Mouse (Mus musculus): ENCODE results near the gene Naa80. TPM values are rescaled to one million over a fixed set of nuclear protein-coding genes. Genes with fewer than 3 reads are reported as not detected.
A peak's percentile ranks its signal among the peaks of the same experiment; 100 is the strongest.
"Not testable (repeated sequence)": the region's sequence is repeated elsewhere in the genome, so short reads cannot be mapped to it uniquely, and the experiment has no call there.

Gene Naa80
- total RNA-seq, 2 experiments from 2014 or later: 6.9 to 7.2 TPM

GRCm38 (mm10) chr9:107571534-107572326, 7.0 kb upstream of the Naa80 start:
- ATAC-seq (ENCODE audit: poor library complexity, severe bottlenecking): no peak

- no peak for ATAC-seq (ENCODE audit: poor library complexity, severe bottlenecking)
Measured at GRCm38 (mm10) chr9:107572327-107572662, 6.4 kb upstream of the Naa80 start.

GRCm38 (mm10) chr9:107573774-107574173, 4.9 kb upstream of the Naa80 start:
- ATAC-seq (ENCODE audit: poor library complexity, severe bottlenecking): not testable (repeated sequence)

- no peak for ATAC-seq (ENCODE audit: poor library complexity, severe bottlenecking)
Measured at GRCm38 (mm10) chr9:107575579-107576356, 2.9 kb upstream of the Naa80 start.

GRCm38 (mm10) chr9:107576357-107577107, 2.2 kb upstream of the Naa80 start, which contains the start of gene Hyal1:
Gene Hyal1 (plus strand): TSS chr9:107576927.
- ATAC-seq (ENCODE audit: poor library complexity, severe bottlenecking): peak; percentile 46

- no peak for ATAC-seq (ENCODE audit: poor library complexity, severe bottlenecking)
Measured at GRCm38 (mm10) chr9:107577871-107578270, 816 bp upstream of the Naa80 start.

GRCm38 (mm10) chr9:107579023-107579900, 575 bp downstream of the Naa80 start:
- no peak for ATAC-seq (ENCODE audit: poor library complexity, severe bottlenecking)

GRCm38 (mm10) chr9:107580501-107581317, 2.0 kb downstream of the Naa80 start, which contains the start of gene Hyal3:
Gene Hyal3 (plus strand): TSS chr9:107580818.
- peak; percentile 77 for ATAC-seq (ENCODE audit: poor library complexity, severe bottlenecking)

- ATAC-seq (ENCODE audit: poor library complexity, severe bottlenecking): no peak
Measured at GRCm38 (mm10) chr9:107581584-107581983, 2.9 kb downstream of the Naa80 start.

GRCm38 (mm10) chr9:107582509-107583062, 3.9 kb downstream of the Naa80 start:
- ATAC-seq (ENCODE audit: poor library complexity, severe bottlenecking): no peak

- no peak for ATAC-seq (ENCODE audit: poor library complexity, severe bottlenecking)
Measured at GRCm38 (mm10) chr9:107583174-107583573, 4.5 kb downstream of the Naa80 start.

- ATAC-seq (ENCODE audit: poor library complexity, severe bottlenecking): no peak
Measured at GRCm38 (mm10) chr9:107586504-107586903, 7.8 kb downstream of the Naa80 start.

- ATAC-seq (ENCODE audit: poor library complexity, severe bottlenecking): peak; percentile 97
Measured at GRCm38 (mm10) chr9:107586974-107587832, 8.5 kb downstream of the Naa80 start, which contains the start of gene Ifrd2. Gene Ifrd2 (plus strand): TSS chr9:107587642.

GRCm38 (mm10) chr9:107587833-107588639, 9.3 kb downstream of the Naa80 start:
- peak; percentile 7; the same call in 1 of the 2 replicates for ATAC-seq (ENCODE audit: poor library complexity, severe bottlenecking)

GRCm38 (mm10) chr9:107590058-107590772, 11.5 kb downstream of the Naa80 start:
- no peak for ATAC-seq (ENCODE audit: poor library complexity, severe bottlenecking)

- ATAC-seq (ENCODE audit: poor library complexity, severe bottlenecking): no peak
Measured at GRCm38 (mm10) chr9:107590773-107591060, 12.0 kb downstream of the Naa80 start.

All from megakaryocyte, adult 5-6 weeks (primary cell).